Mouse (Mus musculus) thymus, postnatal 14 days (tissue): Measurements from ENCODE around the gene Psmb11.

Experiments
- DNase-seq: peaks from one replicate; pipeline ENCODE4 v3.0.0; 2021

The Psmb11 gene

GRCm38 (mm10) chr14:54642224-54642944 lies 21.2 kb downstream of the Psmb11 start:
- no peak for DNase-seq

GRCm38 (mm10) chr14:54643011-54643410 lies 21.8 kb downstream of the Psmb11 start:
- DNase-seq, result no peak

GRCm38 (mm10) chr14:54644294-54644693 lies 23.1 kb downstream of the Psmb11 start:
- no peak for DNase-seq

- DNase-seq, result no peak
Observed at GRCm38 (mm10) chr14:54646455-54646854, 25.2 kb downstream of the Psmb11 start.

GRCm38 (mm10) chr14:54646898-54647636 lies 25.8 kb downstream of the Psmb11 start:
- DNase-seq, result no peak

- DNase-seq, result no peak
Observed at GRCm38 (mm10) chr14:54647900-54648299, 26.7 kb downstream of the Psmb11 start.

GRCm38 (mm10) chr14:54650621-54651454 lies 29.6 kb downstream of the Psmb11 start:
- DNase-seq, result peak; percentile 90

- DNase-seq, result no peak
Observed at GRCm38 (mm10) chr14:54651556-54651955, 30.3 kb downstream of the Psmb11 start.

- no peak for DNase-seq
Observed at GRCm38 (mm10) chr14:54652787-54653186, 31.6 kb downstream of the Psmb11 start.

GRCm38 (mm10) chr14:54653496-54653895 lies 32.3 kb downstream of the Psmb11 start:
- peak; percentile 89 for DNase-seq

- no peak for DNase-seq
Observed at GRCm38 (mm10) chr14:54660009-54660408, 38.8 kb downstream of the Psmb11 start.

- DNase-seq, result no peak
Observed at GRCm38 (mm10) chr14:54664477-54665222, 43.4 kb downstream of the Psmb11 start.

GRCm38 (mm10) chr14:54669381-54669780 lies 48.1 kb downstream of the Psmb11 start:
- peak; percentile 70 for DNase-seq

GRCm38 (mm10) chr14:54674317-54674716 lies 53.1 kb downstream of the Psmb11 start:
- DNase-seq, result no peak

- no peak for DNase-seq
Observed at GRCm38 (mm10) chr14:54676290-54676689, 55.1 kb downstream of the Psmb11 start.

- no peak for DNase-seq
Observed at GRCm38 (mm10) chr14:54678657-54679304, 57.5 kb downstream of the Psmb11 start.
